Comparison of ENCODE assay signal across 8 mouse cellular contexts in the genomic region with DNA sequence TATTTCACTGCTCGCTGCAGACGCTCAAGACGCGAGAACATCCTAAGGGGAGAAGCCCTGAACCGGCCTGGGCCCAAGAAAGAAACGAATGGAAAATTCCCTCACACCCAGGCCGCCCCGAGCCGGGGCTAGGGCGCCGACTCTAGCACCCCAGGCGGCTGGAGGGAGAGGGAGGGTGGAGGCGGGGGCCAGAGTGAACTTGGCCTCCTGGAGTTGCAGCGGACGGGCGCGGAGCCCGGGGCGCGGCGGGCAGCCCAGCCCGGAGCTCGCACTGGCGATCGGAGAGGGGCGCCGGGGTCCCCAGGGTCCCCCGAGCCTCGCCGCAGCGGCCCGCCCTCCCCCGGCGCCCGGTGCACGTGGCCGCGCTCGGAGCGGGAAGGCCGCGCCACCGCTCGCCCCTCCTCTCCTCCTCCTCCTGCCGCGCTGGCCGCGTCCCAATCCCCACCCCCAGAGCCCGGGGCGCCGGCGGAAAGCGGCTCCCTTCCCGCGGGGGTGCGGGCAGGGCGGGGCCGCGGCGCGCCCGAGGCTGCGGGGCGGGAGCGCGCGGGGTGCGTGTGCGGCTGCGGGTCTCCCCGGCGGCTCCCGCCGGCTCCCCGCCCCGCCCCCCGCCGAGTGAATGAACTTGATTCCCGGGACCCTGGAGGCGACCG.
DNase-seq lines count a peak whose midpoint lies in the region; ATAC-seq and TF ChIP-seq lines count a peak whose summit lies in the region.

No protein-coding gene starts in this region.

- peak overlapping the region; percentile 100 for H3K27ac ChIP-seq in forebrain, embryonic 16.5 days (ENCODE audit: low read length)
- H3K27ac ChIP-seq in liver, embryonic 15.5 days (replicated peaks): peak overlapping the region; percentile 87
- H3K27ac ChIP-seq in neural tube, embryonic 15.5 days (replicated peaks): peak overlapping the region; percentile 98

- 0% methylated on average over 25 of the region's 81 CpGs for WGBS in forebrain, embryonic 16.5 days
- WGBS in liver, embryonic 15.5 days (ENCODE audit: insufficient replicate concordance): under 1% methylated on average over 35 of the region's 81 CpGs
- under 1% methylated on average over 45 of the region's 81 CpGs for WGBS in neural tube, embryonic 15.5 days

- H3K4me2 ChIP-seq in forebrain, embryonic 16.5 days (ENCODE audit: low read length): peak overlapping the region; percentile 97
- peak overlapping the region; percentile 64 for H3K4me2 ChIP-seq in liver, embryonic 15.5 days
- peak overlapping the region; percentile 93 for H3K4me2 ChIP-seq in neural tube, embryonic 15.5 days

- peaks cover 57% of the 10 kb centered on the region for H3K4me1 ChIP-seq in E14TG2a.4 (replicated peaks; ENCODE audit: low read depth, low read length)
- H3K4me1 ChIP-seq in forebrain, embryonic 16.5 days (replicated peaks; ENCODE audit: control insufficient read depth, insufficient read depth, low read length): peaks cover 18% of the 10 kb centered on the region
- H3K4me1 ChIP-seq in liver, embryonic 15.5 days (replicated peaks): peaks cover 7% of the 10 kb centered on the region
- peaks cover 30% of the 10 kb centered on the region for H3K4me1 ChIP-seq in neural tube, embryonic 15.5 days

- H3K4me3 ChIP-seq in E14TG2a.4 (replicated peaks; ENCODE audit: low read length): peak overlapping the region; percentile 86
- H3K4me3 ChIP-seq in forebrain, embryonic 16.5 days (replicated peaks; ENCODE audit: low read length): peak overlapping the region; percentile 94
- H3K4me3 ChIP-seq in liver, embryonic 15.5 days (replicated peaks): peak overlapping the region; percentile 58
- H3K4me3 ChIP-seq in neural tube, embryonic 15.5 days (replicated peaks): peak overlapping the region; percentile 73

- H3K36me3 ChIP-seq in E14TG2a.4 (ENCODE audit: insufficient read depth, low read length): no peaks in the 10 kb centered on the region
- no peaks in the 10 kb centered on the region for H3K36me3 ChIP-seq in forebrain, embryonic 16.5 days (ENCODE audit: control insufficient read depth, insufficient read depth)
- H3K36me3 ChIP-seq in liver, embryonic 15.5 days (replicated peaks): no peaks in the 10 kb centered on the region
- H3K36me3 ChIP-seq in neural tube, embryonic 15.5 days: no peaks in the 10 kb centered on the region

- intact Hi-C loops in heart, postnatal 10 days (cut with DNase I): loop anchor here (2.0 to 10.0 kb wide), 5 partner anchors 83 to 941 kb away; no protein-coding TSS in a partner anchor

- peak; percentile 88 for DNase-seq in cerebellum, adult 11 months
- DNase-seq in heart, postnatal 10 days: peak; percentile 94 to 95
- peak; percentile 91 to 94 for DNase-seq in kidney, postnatal 4 days
- DNase-seq in urinary bladder, postnatal 36 days (ENCODE audit: low spot score in 2 of 2): peak; percentile 85 to 92

- H3K9me3 ChIP-seq in E14TG2a.4 (ENCODE audit: low read length): no peaks in the 10 kb centered on the region
- no peaks in the 10 kb centered on the region for H3K9me3 ChIP-seq in forebrain, embryonic 16.5 days (ENCODE audit: control insufficient read depth, low read length)
- H3K9me3 ChIP-seq in liver, embryonic 15.5 days (replicated peaks): no peaks in the 10 kb centered on the region
- H3K9me3 ChIP-seq in neural tube, embryonic 15.5 days (replicated peaks): no peaks in the 10 kb centered on the region

- no peaks in the 10 kb centered on the region for H3K27me3 ChIP-seq in E14TG2a.4 (ENCODE audit: insufficient read depth, low read length)
- no peaks in the 10 kb centered on the region for H3K27me3 ChIP-seq in forebrain, embryonic 16.5 days (replicated peaks; ENCODE audit: control insufficient read depth, insufficient read depth, low read length)
- peaks cover 87% of the 10 kb centered on the region for H3K27me3 ChIP-seq in liver, embryonic 15.5 days
- H3K27me3 ChIP-seq in neural tube, embryonic 15.5 days (replicated peaks): no peaks in the 10 kb centered on the region

- ATAC-seq in forebrain, embryonic 16.5 days: peak; percentile 61
- peak; percentile 73 for ATAC-seq in liver, embryonic 15.5 days (ENCODE audit: insufficient read depth)
- peak; percentile 77 for ATAC-seq in neural tube, embryonic 15.5 days (ENCODE audit: low FRiP score)

- peak overlapping the region; percentile 100 for H3K9ac ChIP-seq in forebrain, embryonic 16.5 days (replicated peaks; ENCODE audit: low read depth, low read length)
- H3K9ac ChIP-seq in liver, embryonic 15.5 days: peak overlapping the region; percentile 32
- H3K9ac ChIP-seq in neural tube, embryonic 15.5 days (replicated peaks): peak overlapping the region; percentile 91

- TF ChIP-seq CTCF in E14TG2a.4 (conservative IDR thresholded peaks at IDR 0.05; ENCODE audit: low read length): no peak

Comparison
In these comparisons a context has a peak if more than half of its experiments do, and no peak if none do; other contexts are left out.
1. Peak in every context shown above with its lines: DNase-seq, ATAC-seq, H3K4me3 ChIP-seq and H3K27ac ChIP-seq.
2. H3K9ac ChIP-seq: peak in every context shown above with its lines; median percentile 100 in forebrain, embryonic 16.5 days; 91 in neural tube, embryonic 15.5 days; 32 in liver, embryonic 15.5 days.